Mouse (Mus musculus) kidney, embryonic 15.5 days (tissue): ENCODE measurements around the gene Rdh16f2. TPM values are rescaled to one million over a fixed set of nuclear protein-coding genes. Genes with fewer than 3 reads are reported as not detected.
"Not testable (repeated sequence)": the region's sequence is repeated elsewhere in the genome, so short reads cannot be mapped to it uniquely, and the experiment has no call there.

Experiments used
- ATAC-seq: fragments of 200-750 bp; cut with Nextera tagmentation; replicated peaks from 2 replicates; pipeline ENCODE4 v1.8.0; 2017; ENCODE audit warnings: moderate TSS enrichment; ENCODE audit not compliant: low FRiP score
- H3K27ac ChIP-seq: fragments of 300-500 bp; sonication (generic); 2 replicates; pipeline ENCODE4 v1.5.1; 2015; ENCODE audit warnings: mild to moderate bottlenecking, inconsistent platforms
- H3K27me3 ChIP-seq: fragments of 300-500 bp; sonication (generic); 2 replicates; pipeline ENCODE4 v1.6.1; 2015; ENCODE audit warnings: inconsistent platforms
- H3K36me3 ChIP-seq: fragments of 300-500 bp; sonication (generic); 2 replicates; pipeline ENCODE4 v1.6.1; 2015; ENCODE audit warnings: inconsistent platforms
- H3K4me1 ChIP-seq: fragments of 300-500 bp; sonication (generic); 2 replicates; pipeline ENCODE4 v1.6.1; 2015; ENCODE audit warnings: inconsistent platforms
- H3K4me2 ChIP-seq: fragments of 300-500 bp; sonication (generic); 2 replicates; pipeline ENCODE4 v1.6.1; 2015; ENCODE audit warnings: moderate library complexity, mild to moderate bottlenecking, inconsistent platforms
- H3K4me3 ChIP-seq: fragments of 300-500 bp; sonication (generic); replicated peaks from 2 replicates; pipeline ENCODE4 v1.5.1; 2015; ENCODE audit warnings: mild to moderate bottlenecking, inconsistent platforms
- H3K9ac ChIP-seq: fragments of 300-500 bp; sonication (generic); 2 replicates; pipeline ENCODE4 v1.6.1; 2015; ENCODE audit warnings: mild to moderate bottlenecking, inconsistent platforms
- H3K9me3 ChIP-seq: fragments of 300-500 bp; sonication (generic); replicated peaks from 2 replicates; pipeline ENCODE4 v1.6.1; 2016; ENCODE audit warnings: inconsistent platforms
- WGBS: fragments of 180-500 bp; shearing (Covaris S2); methylation state at CpG from one replicate; pipeline ENCODE4 v1.1.7; 2015; ENCODE audit warnings: mixed read lengths; 5-methylcytosine and 5-hydroxymethylcytosine counted together
- polyA plus RNA-seq: library from polyadenylated mRNA; unstranded; fragments of >200 nt; fragmentation: Nextera tagmentation; extraction: Ambion mirVana; gene quantifications from 2 replicates; pipeline ENCODE4 v1.2.1, GENCODE M21; 2015

Gene Rdh16f2
- polyA plus RNA-seq, 1 experiment from 2014 or later: 0.64 TPM

DNA sequence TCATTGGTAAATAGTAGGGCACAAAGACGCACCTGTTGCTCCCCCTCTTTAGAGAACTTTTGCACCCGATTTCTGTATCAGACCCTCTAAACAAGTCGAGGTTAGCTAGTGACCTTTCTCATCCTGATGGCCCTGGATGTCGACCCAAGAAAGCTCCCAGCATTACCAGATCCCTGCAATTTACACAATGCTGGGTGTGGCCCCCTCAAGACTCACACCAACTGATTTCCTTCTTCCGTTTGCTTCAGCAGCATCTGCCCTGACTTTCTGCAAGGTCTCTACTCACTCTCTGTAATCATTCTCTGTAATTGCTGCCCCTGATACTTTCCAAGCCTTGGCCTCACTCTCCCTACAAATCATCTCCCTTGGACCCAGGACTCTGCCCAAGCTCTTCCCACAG is 30.4 kb downstream of the Rdh16f2 start:
- no peaks in the 10 kb centered on the region for H3K9me3 ChIP-seq
- no peak for ATAC-seq
- H3K4me1 ChIP-seq: no peaks in the 10 kb centered on the region
- no peak overlapping the region for H3K4me2 ChIP-seq
- H3K36me3 ChIP-seq: no peaks in the 10 kb centered on the region
- no peak overlapping the region for H3K9ac ChIP-seq
- WGBS: 62% methylated on average over 5 of the region's 5 CpGs
- H3K4me3 ChIP-seq: no peak overlapping the region
- no peak overlapping the region for H3K27ac ChIP-seq
- no peaks in the 10 kb centered on the region for H3K27me3 ChIP-seq

- WGBS: 81% methylated on average over 3 of the region's 3 CpGs
- H3K36me3 ChIP-seq: no peaks in the 10 kb centered on the region
- no peak overlapping the region for H3K9ac ChIP-seq
- no peak overlapping the region for H3K4me3 ChIP-seq
- H3K9me3 ChIP-seq: no peaks in the 10 kb centered on the region
- H3K27ac ChIP-seq: no peak overlapping the region
- H3K27me3 ChIP-seq: no peaks in the 10 kb centered on the region
- no peaks in the 10 kb centered on the region for H3K4me1 ChIP-seq
- no peak overlapping the region for H3K4me2 ChIP-seq
- no peak for ATAC-seq
Observed at GRCm38 (mm10) chr10:127897506-127897905, 31.2 kb downstream of the Rdh16f2 start.

- no peak within 1 kb of the TSS for H3K27ac ChIP-seq
- WGBS: 66% methylated on average over 2 of the region's 2 CpGs
- no peaks in the 10 kb centered on the region for H3K27me3 ChIP-seq
- H3K9ac ChIP-seq: no peak within 1 kb of the TSS
- no peaks in the 10 kb centered on the region for H3K36me3 ChIP-seq
- H3K4me2 ChIP-seq: no peak within 1 kb of the TSS
- ATAC-seq: no peak
- H3K4me3 ChIP-seq: no peak within 1 kb of the TSS
- H3K4me1 ChIP-seq: no peaks in the 10 kb centered on the region
- H3K9me3 ChIP-seq: no peaks in the 10 kb centered on the region
Observed at GRCm38 (mm10) chr10:127898218-127898617, 31.9 kb downstream of the Rdh16f2 start, which contains the start of gene Sdr9c7. Gene Sdr9c7, plus strand, starts transcription at chr10:127898518.

DNA sequence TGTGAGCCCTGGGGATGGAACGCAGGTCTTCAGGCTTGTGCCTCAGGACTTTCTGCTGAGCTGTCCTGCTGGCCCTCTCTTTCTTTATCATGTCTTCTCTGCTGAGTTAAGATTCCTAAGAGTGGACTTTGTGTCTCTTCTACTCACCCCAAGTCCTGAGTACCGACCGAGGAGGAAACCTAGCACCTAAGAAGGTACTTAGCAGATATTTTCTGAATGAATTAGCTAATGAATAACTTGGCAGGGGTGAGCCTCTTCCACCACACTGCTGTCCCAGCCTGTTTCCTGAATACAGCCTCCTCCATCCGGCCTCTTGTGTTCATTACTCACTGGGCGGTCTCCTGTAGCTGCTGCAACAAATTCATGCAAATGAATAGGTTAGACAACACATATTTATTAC is 33.5 kb downstream of the Rdh16f2 start:
- Histone ChIP-seq H3K4me3 (no peak overlapping the region), H3K9me3 (no peaks in the 10 kb centered on the region), H3K9ac (no peak overlapping the region), H3K4me2 (no peak overlapping the region), H3K4me1 (peaks cover 2% of the 10 kb centered on the region; the same call in 1 of the 2 replicates), H3K27me3 (no peaks in the 10 kb centered on the region), H3K27ac (no peak overlapping the region), H3K36me3 (no peaks in the 10 kb centered on the region)
- ATAC-seq: peak; percentile 62; the same call in 1 of the 2 replicates
- 58% methylated on average over 5 of the region's 5 CpGs for WGBS

DNA sequence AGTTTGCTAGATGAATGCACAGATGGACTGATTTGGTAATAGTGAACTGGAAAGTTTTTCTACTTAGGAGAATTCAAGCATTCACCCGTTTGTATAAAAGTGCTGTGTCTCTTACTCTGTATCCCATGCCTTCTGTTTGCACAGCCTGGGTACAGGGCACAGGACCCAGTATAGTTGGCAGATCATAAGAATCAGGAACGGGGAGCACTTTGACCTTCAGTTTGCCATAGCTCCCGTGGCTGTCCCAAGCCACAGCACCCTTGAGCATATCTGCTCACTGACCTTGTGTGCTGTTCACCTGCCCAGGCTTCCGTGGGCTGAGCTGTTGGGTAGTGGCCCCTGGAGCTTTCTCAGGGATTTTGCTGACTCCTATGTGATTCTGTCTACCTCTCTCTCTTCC is 35.5 kb downstream of the Rdh16f2 start:
- Histone ChIP-seq H3K4me2 (no peak overlapping the region), H3K9ac (no peak overlapping the region), H3K27ac (no peak overlapping the region), H3K27me3 (no peaks in the 10 kb centered on the region), H3K36me3 (no peaks in the 10 kb centered on the region), H3K4me1 (peaks cover 5% of the 10 kb centered on the region; the same call in 1 of the 2 replicates), H3K4me3 (no peak overlapping the region), H3K9me3 (no peaks in the 10 kb centered on the region)
- no peak for ATAC-seq
- 82% methylated on average over 4 of the region's 4 CpGs for WGBS

GRCm38 (mm10) chr10:127903116-127903515 is 36.8 kb downstream of the Rdh16f2 start:
- H3K4me1 ChIP-seq: peaks cover 5% of the 10 kb centered on the region; the same call in 1 of the 2 replicates
- no peak for ATAC-seq
- H3K27me3 ChIP-seq: no peaks in the 10 kb centered on the region
- no peak overlapping the region for H3K27ac ChIP-seq
- WGBS: 60% methylated on average over 1 of the region's 1 CpGs
- no peaks in the 10 kb centered on the region for H3K36me3 ChIP-seq
- no peak overlapping the region for H3K4me2 ChIP-seq
- no peak overlapping the region for H3K4me3 ChIP-seq
- H3K9me3 ChIP-seq: no peaks in the 10 kb centered on the region
- no peak overlapping the region for H3K9ac ChIP-seq

- Histone ChIP-seq H3K4me3 (no peak overlapping the region), H3K4me2 (no peak overlapping the region), H3K9me3 (no peaks in the 10 kb centered on the region), H3K36me3 (no peaks in the 10 kb centered on the region), H3K9ac (no peak overlapping the region), H3K4me1 (peaks cover 5% of the 10 kb centered on the region; the same call in 1 of the 2 replicates), H3K27me3 (no peaks in the 10 kb centered on the region), H3K27ac (0 out of 2 replicates have a peak overlapping the region, but pooled peaks have one; percentile 0)
- peak; percentile 43; the same call in 1 of the 2 replicates for ATAC-seq
- 77% methylated on average over 7 of the region's 7 CpGs for WGBS
Observed at GRCm38 (mm10) chr10:127904718-127905446, 38.6 kb downstream of the Rdh16f2 start.

DNA sequence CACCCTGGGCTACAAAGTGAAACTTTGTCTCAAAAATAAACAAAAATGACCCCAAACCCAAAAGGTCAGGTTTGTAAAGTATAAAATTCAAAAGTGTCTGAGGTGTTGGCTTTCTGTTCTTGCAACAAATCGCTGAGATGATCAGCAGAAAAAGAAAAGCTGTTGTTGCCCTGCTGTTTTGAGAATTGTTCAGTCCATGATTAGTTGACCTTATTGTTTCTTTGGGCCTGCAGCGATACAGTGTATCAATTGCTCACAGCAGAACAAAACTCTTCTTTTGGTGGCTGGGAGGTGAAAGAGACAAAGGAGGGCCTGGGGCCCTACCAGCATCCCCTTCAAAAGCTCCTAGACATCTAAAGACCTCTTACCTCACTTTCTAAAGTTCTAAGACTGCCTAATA is 39.9 kb downstream of the Rdh16f2 start:
- ATAC-seq: no peak
- H3K4me3 ChIP-seq: no peak overlapping the region
- WGBS: 86% methylated on average over 2 of the region's 2 CpGs
- no peaks in the 10 kb centered on the region for H3K9me3 ChIP-seq
- no peak overlapping the region for H3K9ac ChIP-seq
- no peak overlapping the region for H3K4me2 ChIP-seq
- H3K27ac ChIP-seq: no peak overlapping the region
- peaks cover 5% of the 10 kb centered on the region; the same call in 1 of the 2 replicates for H3K4me1 ChIP-seq
- no peaks in the 10 kb centered on the region for H3K36me3 ChIP-seq
- no peaks in the 10 kb centered on the region for H3K27me3 ChIP-seq

GRCm38 (mm10) chr10:127907386-127907951 is 41.2 kb downstream of the Rdh16f2 start:
- Histone ChIP-seq H3K4me3 (no peak overlapping the region), H3K27ac (no peak overlapping the region), H3K4me2 (no peak overlapping the region), H3K36me3 (no peaks in the 10 kb centered on the region), H3K4me1 (peaks cover 5% of the 10 kb centered on the region; the same call in 1 of the 2 replicates), H3K9me3 (no peaks in the 10 kb centered on the region), H3K9ac (no peak overlapping the region), H3K27me3 (no peaks in the 10 kb centered on the region)
- ATAC-seq: no peak

DNA sequence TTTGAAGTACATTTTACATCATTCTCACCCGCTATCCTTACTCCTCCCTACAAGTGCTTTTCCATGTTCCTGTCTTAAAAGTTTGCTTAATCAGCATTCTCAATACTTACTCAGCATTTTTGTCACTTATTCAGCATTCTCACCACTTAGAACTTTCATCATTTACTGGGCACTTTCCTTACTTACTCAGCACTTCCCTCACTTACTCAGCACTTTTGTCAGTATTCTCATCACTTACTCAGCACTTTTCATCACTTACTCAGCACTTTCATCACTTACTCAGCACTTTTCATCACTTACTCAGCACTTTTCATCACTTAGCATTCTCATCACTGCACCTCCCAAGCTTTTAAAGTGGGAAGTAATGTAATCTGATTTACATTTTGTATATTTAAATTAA is 49.3 kb downstream of the Rdh16f2 start:
- H3K4me3 ChIP-seq: no peak overlapping the region
- 92% methylated on average over 1 of the region's 1 CpGs for WGBS
- H3K9me3 ChIP-seq: no peaks in the 10 kb centered on the region
- H3K4me2 ChIP-seq: no peak overlapping the region
- H3K27ac ChIP-seq: no peak overlapping the region
- no peak for ATAC-seq
- H3K9ac ChIP-seq: no peak overlapping the region
- no peaks in the 10 kb centered on the region for H3K36me3 ChIP-seq
- H3K27me3 ChIP-seq: no peaks in the 10 kb centered on the region
- H3K4me1 ChIP-seq: 0 out of 2 replicates have a peak, but pooled peaks cover 3% of the 10 kb centered on the region

DNA sequence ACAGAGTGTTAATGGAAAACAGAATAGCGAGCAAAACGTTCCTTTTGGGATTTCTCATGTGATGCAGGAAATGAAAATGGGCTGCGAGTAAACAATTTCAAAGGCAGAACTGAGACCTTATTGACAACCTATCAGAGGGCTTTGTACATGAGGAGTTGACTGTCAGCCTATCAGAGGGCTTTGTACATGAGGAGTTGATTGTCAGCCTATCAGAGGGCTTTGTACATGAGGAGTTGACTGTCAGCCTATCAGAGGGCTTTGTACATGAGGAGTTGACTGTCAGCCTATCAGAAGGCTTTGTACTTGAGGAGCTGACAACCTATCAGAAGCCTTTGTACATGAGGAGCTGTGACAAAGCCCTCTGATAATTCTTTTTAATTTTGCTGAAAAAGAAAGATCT is 50.9 kb downstream of the Rdh16f2 start:
- not testable (repeated sequence) for ATAC-seq, H3K4me3 ChIP-seq, H3K27ac ChIP-seq, H3K36me3 ChIP-seq, H3K4me1 ChIP-seq, H3K9ac ChIP-seq, H3K27me3 ChIP-seq, H3K4me2 ChIP-seq, H3K9me3 ChIP-seq
- 88% methylated on average over 3 of the region's 3 CpGs for WGBS

GRCm38 (mm10) chr10:127917651-127918050 is 51.4 kb downstream of the Rdh16f2 start:
- no peak overlapping the region for H3K27ac ChIP-seq
- H3K27me3 ChIP-seq: no peaks in the 10 kb centered on the region
- no peak overlapping the region for H3K4me2 ChIP-seq
- no peaks in the 10 kb centered on the region for H3K9me3 ChIP-seq
- ATAC-seq: no peak
- 0 out of 2 replicates have a peak, but pooled peaks cover 3% of the 10 kb centered on the region for H3K4me1 ChIP-seq
- WGBS: 94% methylated on average over 5 of the region's 5 CpGs
- no peaks in the 10 kb centered on the region for H3K36me3 ChIP-seq
- H3K4me3 ChIP-seq: no peak overlapping the region
- H3K9ac ChIP-seq: no peak overlapping the region
